In the genomic region with DNA sequence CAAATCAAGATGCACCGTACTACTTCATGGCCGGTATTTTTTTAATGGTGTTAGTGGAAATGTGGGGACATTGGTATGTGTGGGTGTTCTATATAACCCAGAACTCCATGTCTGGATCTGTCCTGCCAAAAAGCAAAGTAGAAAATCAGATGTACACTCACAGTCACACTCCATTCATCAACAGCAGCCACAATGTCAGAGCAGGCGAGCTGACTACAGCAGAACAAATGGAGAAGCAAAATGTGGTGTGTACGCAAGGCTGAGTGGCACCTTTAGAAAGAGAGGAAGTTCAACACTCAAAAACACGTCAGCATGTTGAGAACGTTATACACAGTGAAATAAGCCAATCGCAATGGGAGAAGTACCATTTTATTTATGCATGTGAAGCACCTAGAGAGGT, we compare ENCODE assay signal across 24 mouse cellular contexts.
DNase-seq lines count a peak whose midpoint lies in the region; ATAC-seq lines count a peak whose summit lies in the region.
"Had no signal": no experiment of that assay in that cellular context is flagged by ENCODE, and none has a peak within 500 bp of the region (broad histone marks: within the 10 kb centered on the region; RNA-seq: fewer than 3 reads in every experiment).

No protein-coding gene starts in this region.

- no peak overlapping the region for H3K9ac ChIP-seq in heart, embryonic 12.5 days
- no peak overlapping the region for H3K9ac ChIP-seq in lung, embryonic 15.5 days
- H3K9ac ChIP-seq: embryonic facial prominence, embryonic 13.5 days; forebrain, embryonic 12.5 days; forebrain, embryonic 15.5 days; hindbrain, embryonic 12.5 days; hindbrain, embryonic 15.5 days had no signal

- 74% methylated on average over 7 of the region's 7 CpGs for WGBS in heart, embryonic 12.5 days
- WGBS in lung, embryonic 15.5 days = 26% methylated on average over 7 of the region's 7 CpGs

- no peaks in the 10 kb centered on the region for H3K27me3 ChIP-seq in heart, embryonic 12.5 days (replicated peaks)
- H3K27me3 ChIP-seq in lung, embryonic 15.5 days = no peaks in the 10 kb centered on the region
- H3K27me3 ChIP-seq: forebrain, embryonic 15.5 days; hindbrain, embryonic 12.5 days; hindbrain, embryonic 15.5 days had no signal

- H3K4me2 ChIP-seq in heart, embryonic 12.5 days = no peak overlapping the region
- H3K4me2 ChIP-seq in lung, embryonic 15.5 days = no peak overlapping the region
- H3K4me2 ChIP-seq: embryonic facial prominence, embryonic 13.5 days; forebrain, embryonic 12.5 days; forebrain, embryonic 15.5 days; hindbrain, embryonic 12.5 days; hindbrain, embryonic 15.5 days had no signal

- ATAC-seq in heart, embryonic 12.5 days (ENCODE audit: insufficient number of reproducible peaks, low FRiP score) = no peak
- peak; percentile 89 for ATAC-seq in lung, embryonic 15.5 days (ENCODE audit: borderline replicate concordance, extremely low read depth, low FRiP score, low TSS enrichment)
- ATAC-seq: activated CD4-positive, CD25-positive, alpha-beta regulatory T cell, adult 4 months; forebrain, embryonic 15.5 days had no signal

- H3K4me3 ChIP-seq in heart, embryonic 12.5 days = no peak overlapping the region
- H3K4me3 ChIP-seq in lung, embryonic 15.5 days = no peak overlapping the region
- H3K4me3 ChIP-seq: embryonic facial prominence, embryonic 10.5 days; embryonic facial prominence, embryonic 13.5 days; erythroblast, embryonic 14.5 days; forebrain, embryonic 12.5 days; forebrain, embryonic 15.5 days; heart, adult 2 months; heart, embryonic 10.5 days; hindbrain, embryonic 12.5 days; hindbrain, embryonic 15.5 days had no signal

- H3K9me3 ChIP-seq in heart, embryonic 12.5 days (replicated peaks) = no peaks in the 10 kb centered on the region
- no peaks in the 10 kb centered on the region for H3K9me3 ChIP-seq in lung, embryonic 15.5 days
- H3K9me3 ChIP-seq: embryonic facial prominence, embryonic 10.5 days; embryonic facial prominence, embryonic 13.5 days; forebrain, embryonic 12.5 days; forebrain, embryonic 15.5 days; heart, embryonic 10.5 days; hindbrain, embryonic 12.5 days; hindbrain, embryonic 15.5 days had no signal

- H3K36me3 ChIP-seq in heart, embryonic 12.5 days = no peaks in the 10 kb centered on the region
- H3K36me3 ChIP-seq in lung, embryonic 15.5 days = no peaks in the 10 kb centered on the region
- H3K36me3 ChIP-seq: embryonic facial prominence, embryonic 10.5 days; embryonic facial prominence, embryonic 13.5 days; forebrain, embryonic 12.5 days; forebrain, embryonic 15.5 days; heart, embryonic 10.5 days; hindbrain, embryonic 12.5 days; hindbrain, embryonic 15.5 days had no signal

- H3K27ac ChIP-seq in heart, embryonic 12.5 days (ENCODE audit: poor library complexity, severe bottlenecking) = no peak overlapping the region
- peak overlapping the region; percentile 33 for H3K27ac ChIP-seq in lung, embryonic 15.5 days
- H3K27ac ChIP-seq: embryonic facial prominence, embryonic 10.5 days; embryonic facial prominence, embryonic 13.5 days; forebrain, embryonic 12.5 days; forebrain, embryonic 15.5 days; heart, adult 2 months; heart, embryonic 10.5 days; hindbrain, embryonic 12.5 days; hindbrain, embryonic 15.5 days had no signal

- peak; percentile 19 for DNase-seq in heart, adult 11 months
- DNase-seq in lung, postnatal 14 days = no peak
- peak; percentile 20 for DNase-seq in lung, postnatal 10 days
- DNase-seq in left cerebral cortex, adult 8-10 months (ENCODE audit: low spot score in 2 of 2) = no peak
- DNase-seq: adrenal gland, adult 8-10 months; adrenal gland, postnatal 25 days; cerebellum, adult 11-12 months; cerebellum, adult 8-10 months; cerebellum, postnatal 10 days; cerebellum, postnatal 36 days; embryo, embryonic 11 days; gastrocnemius, postnatal 25 days; heart, adult 2 months had no signal

- no peaks in the 10 kb centered on the region for H3K4me1 ChIP-seq in heart, embryonic 12.5 days (replicated peaks)
- peaks cover 5% of the 10 kb centered on the region; the same call in 1 of the 2 replicates for H3K4me1 ChIP-seq in lung, embryonic 15.5 days
- H3K4me1 ChIP-seq: heart, embryonic 10.5 days; hindbrain, embryonic 12.5 days had no signal

Comparison
In these comparisons a context has a peak if more than half of its experiments do, and no peak if none do; other contexts are left out.
1. DNase-seq: peak in heart, adult 11 months (single experiment) and lung, postnatal 10 days (single experiment); none in lung, postnatal 14 days (single experiment) and left cerebral cortex, adult 8-10 months (0 of 2).